Mouse (Mus musculus): Measurements from ENCODE around the gene Tmem210. TPM values are rescaled to one million over a fixed set of nuclear protein-coding genes. Genes with fewer than 3 reads are reported as not detected.

Tmem210 gene
- total RNA-seq, 1 experiment = not detected

- in situ Hi-C loops (cut with MboI; ENCODE audit: low sequenced_read_pairs in 2 of 2, unreplicated experiment in 2 of 2) = no loop called here
- Histone ChIP-seq H3K36me3 (ENCODE audit: control insufficient read depth, insufficient read depth, low read length, poor library complexity, severe bottlenecking) (peaks cover 15% of the 10 kb centered on the region), H3K27ac (ENCODE audit: insufficient read depth, low read depth, low read length, poor library complexity, severe bottlenecking) (no peak overlapping the region), H3K4me1 (ENCODE audit: control insufficient read depth in 2 of 2, insufficient read depth in 2 of 2, low read length in 2 of 2, poor library complexity in 1 of 2) (peaks cover 0 to 14% of the 10 kb centered on the region in 2 experiments; a peak in 2 of 4 replicates), H3K9ac (ENCODE audit: insufficient read depth, low read depth, low read length, poor library complexity, severe bottlenecking) (no peak overlapping the region), H3K9me3 (ENCODE audit: control insufficient read depth, insufficient read depth, low read depth, low read length) (no peaks in the 10 kb centered on the region), H3K4me3 (ENCODE audit: insufficient read depth in 1 of 2, low read depth in 1 of 2, low read length in 2 of 2, poor library complexity in 1 of 2, severe bottlenecking in 1 of 2) (no peak overlapping the region; a peak in 1 of 4 replicates)
- no peak for DNase-seq (ENCODE audit: low read depth, low spot score)
- TF ChIP-seq MAFK (IDR thresholded peaks at IDR 0.05; ENCODE audit: insufficient read depth, low read depth, low read length) (no peak), HCFC1 (IDR thresholded peaks at IDR 0.05; ENCODE audit: borderline replicate concordance, insufficient read depth, low read length) (no peak), ZNF384 (IDR thresholded peaks at IDR 0.05; ENCODE audit: low read depth, low read length) (no peak), CHD2 (IDR thresholded peaks at IDR 0.05; ENCODE audit: low read depth, low read length) (no peak), ZC3H11A (IDR thresholded peaks at IDR 0.05; ENCODE audit: borderline replicate concordance, low read depth, low read length) (no peak)
These were observed 21.2 kb upstream of the Tmem210 start for GRCm38 (mm10) chr2:25266720-25267119.

GRCm38 (mm10) chr2:25267241-25267640, 20.7 kb upstream of the Tmem210 start:
- no peak for DNase-seq (ENCODE audit: low read depth, low spot score)
- Histone ChIP-seq H3K4me1 (ENCODE audit: control insufficient read depth in 2 of 2, insufficient read depth in 2 of 2, low read length in 2 of 2, poor library complexity in 1 of 2) (peaks cover 0 to 14% of the 10 kb centered on the region in 2 experiments; a peak in 2 of 4 replicates), H3K36me3 (ENCODE audit: control insufficient read depth, insufficient read depth, low read length, poor library complexity, severe bottlenecking) (peaks cover 15% of the 10 kb centered on the region), H3K9ac (ENCODE audit: insufficient read depth, low read depth, low read length, poor library complexity, severe bottlenecking) (0 out of 2 replicates have a peak overlapping the region, but pooled peaks have one; percentile 6), H3K9me3 (ENCODE audit: control insufficient read depth, insufficient read depth, low read depth, low read length) (no peaks in the 10 kb centered on the region), H3K4me3 (ENCODE audit: insufficient read depth in 1 of 2, low read depth in 1 of 2, low read length in 2 of 2, poor library complexity in 1 of 2, severe bottlenecking in 1 of 2) (no peak overlapping the region), H3K27ac (ENCODE audit: insufficient read depth, low read depth, low read length, poor library complexity, severe bottlenecking) (no peak overlapping the region)
- TF ChIP-seq CHD2 (IDR thresholded peaks at IDR 0.05; ENCODE audit: low read depth, low read length) (no peak), MAFK (IDR thresholded peaks at IDR 0.05; ENCODE audit: insufficient read depth, low read depth, low read length) (no peak), HCFC1 (IDR thresholded peaks at IDR 0.05; ENCODE audit: borderline replicate concordance, insufficient read depth, low read length) (no peak), ZC3H11A (IDR thresholded peaks at IDR 0.05; ENCODE audit: borderline replicate concordance, low read depth, low read length) (no peak), ZNF384 (IDR thresholded peaks at IDR 0.05; ENCODE audit: low read depth, low read length) (no peak)
- in situ Hi-C loops (cut with MboI; ENCODE audit: low sequenced_read_pairs in 2 of 2, unreplicated experiment in 2 of 2) = no loop called here

GRCm38 (mm10) chr2:25267746-25268309, 20.1 kb upstream of the Tmem210 start:
- in situ Hi-C loops (cut with MboI; ENCODE audit: low sequenced_read_pairs in 2 of 2, unreplicated experiment in 2 of 2) = no loop called here
- Histone ChIP-seq H3K4me1 (ENCODE audit: control insufficient read depth in 2 of 2, insufficient read depth in 2 of 2, low read length in 2 of 2, poor library complexity in 1 of 2) (peaks cover 0 to 14% of the 10 kb centered on the region in 2 experiments; a peak in 2 of 4 replicates), H3K9ac (ENCODE audit: insufficient read depth, low read depth, low read length, poor library complexity, severe bottlenecking) (no peak overlapping the region)

GRCm38 (mm10) chr2:25271827-25272511, 16.0 kb upstream of the Tmem210 start, which contains the start of the genes Ssna1 and Anapc2:
Gene Ssna1 (minus strand): TSS chr2:25272438.
Gene Anapc2 (plus strand): TSS chr2:25272478.
- Histone ChIP-seq H3K36me3 (ENCODE audit: control insufficient read depth, insufficient read depth, low read length, poor library complexity, severe bottlenecking) (peaks cover 32% of the 10 kb centered on the region), H3K4me3 (ENCODE audit: insufficient read depth in 1 of 2, low read depth in 1 of 2, low read length in 2 of 2, poor library complexity in 1 of 2, severe bottlenecking in 1 of 2) (peak within 1 kb of the TSS; percentile 75 to 89), H3K9me3 (ENCODE audit: control insufficient read depth, insufficient read depth, low read depth, low read length) (no peaks in the 10 kb centered on the region), H3K9ac (ENCODE audit: insufficient read depth, low read depth, low read length, poor library complexity, severe bottlenecking) (peak within 1 kb of the TSS; percentile 91), H3K27ac (ENCODE audit: insufficient read depth, low read depth, low read length, poor library complexity, severe bottlenecking) (0 out of 2 replicates have a peak within 1 kb of the TSS, but pooled peaks have one; percentile 17), H3K4me1 (ENCODE audit: control insufficient read depth in 2 of 2, insufficient read depth in 2 of 2, low read length in 2 of 2, poor library complexity in 1 of 2) (peaks cover 0 to 5% of the 10 kb centered on the region in 2 experiments; a peak in 2 of 4 replicates)
- no peak for TF ChIP-seq MAFK (IDR thresholded peaks at IDR 0.05; ENCODE audit: insufficient read depth, low read depth, low read length)
- no peak for TF ChIP-seq CHD2 (IDR thresholded peaks at IDR 0.05; ENCODE audit: low read depth, low read length)
- no peak for TF ChIP-seq ZC3H11A (IDR thresholded peaks at IDR 0.05; ENCODE audit: borderline replicate concordance, low read depth, low read length)
- no peak for TF ChIP-seq ZNF384 (IDR thresholded peaks at IDR 0.05; ENCODE audit: low read depth, low read length)
- TF ChIP-seq HCFC1 (IDR thresholded peaks at IDR 0.05; ENCODE audit: borderline replicate concordance, insufficient read depth, low read length) = peak; percentile 78; the same call in 1 of the 2 replicates
- DNase-seq (ENCODE audit: low read depth, low spot score) = peak; percentile 96
- in situ Hi-C loops (cut with MboI; ENCODE audit: low sequenced_read_pairs in 2 of 2, unreplicated experiment in 2 of 2) = no loop called here

More at GRCm38 (mm10) chr2:25267746-25268309, 20.1 kb upstream of the Tmem210 start:
- DNase-seq (ENCODE audit: low read depth, low spot score) = no peak
- Histone ChIP-seq H3K27ac (ENCODE audit: insufficient read depth, low read depth, low read length, poor library complexity, severe bottlenecking) (no peak overlapping the region), H3K4me3 (ENCODE audit: insufficient read depth in 1 of 2, low read depth in 1 of 2, low read length in 2 of 2, poor library complexity in 1 of 2, severe bottlenecking in 1 of 2) (no peak overlapping the region), H3K9me3 (ENCODE audit: control insufficient read depth, insufficient read depth, low read depth, low read length) (no peaks in the 10 kb centered on the region), H3K36me3 (ENCODE audit: control insufficient read depth, insufficient read depth, low read length, poor library complexity, severe bottlenecking) (peaks cover 15% of the 10 kb centered on the region)
- TF ChIP-seq MAFK (IDR thresholded peaks at IDR 0.05; ENCODE audit: insufficient read depth, low read depth, low read length) (no peak), HCFC1 (IDR thresholded peaks at IDR 0.05; ENCODE audit: borderline replicate concordance, insufficient read depth, low read length) (no peak), CHD2 (IDR thresholded peaks at IDR 0.05; ENCODE audit: low read depth, low read length) (no peak), ZNF384 (IDR thresholded peaks at IDR 0.05; ENCODE audit: low read depth, low read length) (no peak), ZC3H11A (IDR thresholded peaks at IDR 0.05; ENCODE audit: borderline replicate concordance, low read depth, low read length) (no peak)
